Mouse (Mus musculus): Measurements from ENCODE around the gene Foxo4. TPM values are rescaled to one million over a fixed set of nuclear protein-coding genes. Genes with fewer than 3 reads are reported as not detected.
A peak's percentile ranks its signal among the peaks of the same experiment; 100 is the strongest.

The Foxo4 gene
- polyA plus RNA-seq (2015; fragmentation: Nextera tagmentation; extraction: Ambion mirVana) = 1.6 and 1.8 TPM in 2 replicates

GRCm38 (mm10) chrX:101253952-101254729, at the start of gene Foxo4:
Gene Foxo4 (plus strand): TSS chrX:101254528.
- WGBS = 20% methylated on average over 46 of the region's 47 CpGs
- no peaks in the 10 kb centered on the region for H3K4me1 ChIP-seq (ENCODE audit: control insufficient read depth, insufficient read depth, low read length)
- ATAC-seq = peak; percentile 95
- H3K4me2 ChIP-seq (ENCODE audit: low read depth, low read length) = peak within 1 kb of the TSS; percentile 65
- peak within 1 kb of the TSS; percentile 45 for H3K27ac ChIP-seq (ENCODE audit: low read length)
- H3K9me3 ChIP-seq (ENCODE audit: control insufficient read depth, low read length) = no peaks in the 10 kb centered on the region
- peak within 1 kb of the TSS; percentile 59 for H3K4me3 ChIP-seq (ENCODE audit: low read length)
- 0 out of 2 replicates have a peak, but pooled peaks cover 3% of the 10 kb centered on the region for H3K27me3 ChIP-seq (replicated peaks; ENCODE audit: control insufficient read depth, insufficient read depth, low read length)
- H3K36me3 ChIP-seq (ENCODE audit: control insufficient read depth, insufficient read depth, low read length) = no peaks in the 10 kb centered on the region
- peak within 1 kb of the TSS; percentile 73 for H3K9ac ChIP-seq (ENCODE audit: low read depth, low read length)

GRCm38 (mm10) chrX:101221834-101222795, 32.2 kb upstream of the Foxo4 start, which contains the start of gene Snx12:
Gene Snx12 (minus strand): TSS chrX:101222563.
- peak within 1 kb of the TSS; percentile 51 for H3K4me2 ChIP-seq (ENCODE audit: low read depth, low read length)
- ATAC-seq = peak; percentile 94
- no peaks in the 10 kb centered on the region for H3K4me1 ChIP-seq (ENCODE audit: control insufficient read depth, insufficient read depth, low read length)
- H3K36me3 ChIP-seq (ENCODE audit: control insufficient read depth, insufficient read depth, low read length) = no peaks in the 10 kb centered on the region
- H3K4me3 ChIP-seq (ENCODE audit: low read length) = peak within 1 kb of the TSS; percentile 57
- WGBS = 15% methylated on average over 55 of the region's 55 CpGs
- H3K9ac ChIP-seq (ENCODE audit: low read depth, low read length) = peak within 1 kb of the TSS; percentile 71
- no peaks in the 10 kb centered on the region for H3K27me3 ChIP-seq (replicated peaks; ENCODE audit: control insufficient read depth, insufficient read depth, low read length)
- no peaks in the 10 kb centered on the region for H3K9me3 ChIP-seq (ENCODE audit: control insufficient read depth, low read length)
- peak within 1 kb of the TSS; percentile 61 for H3K27ac ChIP-seq (ENCODE audit: low read length)

- ATAC-seq = no peak
- Histone ChIP-seq H3K9me3 (ENCODE audit: control insufficient read depth, low read length) (no peaks in the 10 kb centered on the region), H3K27ac (ENCODE audit: low read length) (peak overlapping the region; percentile 57), H3K4me2 (ENCODE audit: low read depth, low read length) (peak overlapping the region; percentile 51), H3K4me3 (ENCODE audit: low read length) (peak overlapping the region; percentile 57), H3K27me3 (replicated peaks; ENCODE audit: control insufficient read depth, insufficient read depth, low read length) (no peaks in the 10 kb centered on the region), H3K36me3 (ENCODE audit: control insufficient read depth, insufficient read depth, low read length) (no peaks in the 10 kb centered on the region), H3K4me1 (ENCODE audit: control insufficient read depth, insufficient read depth, low read length) (no peaks in the 10 kb centered on the region), H3K9ac (ENCODE audit: low read depth, low read length) (peak overlapping the region; percentile 54; the same call in 1 of the 2 replicates)
- 26% methylated on average over 7 of the region's 7 CpGs for WGBS
Measured at GRCm38 (mm10) chrX:101222796-101223162, 31.5 kb upstream of the Foxo4 start.

GRCm38 (mm10) chrX:101245011-101245410, 9.3 kb upstream of the Foxo4 start:
- no peak overlapping the region for H3K4me2 ChIP-seq (ENCODE audit: low read depth, low read length)
- no peak overlapping the region for H3K9ac ChIP-seq (ENCODE audit: low read depth, low read length)
- H3K9me3 ChIP-seq (ENCODE audit: control insufficient read depth, low read length) = no peaks in the 10 kb centered on the region
- ATAC-seq = no peak
- no peak overlapping the region for H3K4me3 ChIP-seq (ENCODE audit: low read length)
- H3K36me3 ChIP-seq (ENCODE audit: control insufficient read depth, insufficient read depth, low read length) = no peaks in the 10 kb centered on the region
- WGBS = 36% methylated on average over 1 of the region's 1 CpGs
- H3K27ac ChIP-seq (ENCODE audit: low read length) = no peak overlapping the region
- no peaks in the 10 kb centered on the region for H3K27me3 ChIP-seq (replicated peaks; ENCODE audit: control insufficient read depth, insufficient read depth, low read length)
- H3K4me1 ChIP-seq (ENCODE audit: control insufficient read depth, insufficient read depth, low read length) = no peaks in the 10 kb centered on the region

- Histone ChIP-seq H3K4me1 (ENCODE audit: control insufficient read depth, insufficient read depth, low read length) (no peaks in the 10 kb centered on the region), H3K36me3 (ENCODE audit: control insufficient read depth, insufficient read depth, low read length) (no peaks in the 10 kb centered on the region), H3K9me3 (ENCODE audit: control insufficient read depth, low read length) (no peaks in the 10 kb centered on the region), H3K27me3 (replicated peaks; ENCODE audit: control insufficient read depth, insufficient read depth, low read length) (0 out of 2 replicates have a peak, but pooled peaks cover 3% of the 10 kb centered on the region), H3K27ac (ENCODE audit: low read length) (peak overlapping the region; percentile 45), H3K4me3 (ENCODE audit: low read length) (peak overlapping the region; percentile 59), H3K9ac (ENCODE audit: low read depth, low read length) (peak overlapping the region; percentile 73), H3K4me2 (ENCODE audit: low read depth, low read length) (peak overlapping the region; percentile 65)
- WGBS = 7% methylated on average over 26 of the region's 26 CpGs
- peak; percentile 36 for ATAC-seq
Measured at GRCm38 (mm10) chrX:101254740-101255139, 412 bp downstream of the Foxo4 start.

GRCm38 (mm10) chrX:101256603-101257002, 2.3 kb downstream of the Foxo4 start:
- no peak for ATAC-seq
- 83% methylated on average over 13 of the region's 13 CpGs for whole genome bisulfite sequencing
- no peak overlapping the region for H3K4me3 ChIP-seq (ENCODE audit: low read length)
- no peak overlapping the region for H3K9ac ChIP-seq (ENCODE audit: low read depth, low read length)
- no peak overlapping the region for H3K4me2 ChIP-seq (ENCODE audit: low read depth, low read length)
- peaks cover 13% of the 10 kb centered on the region for H3K4me1 ChIP-seq (ENCODE audit: control insufficient read depth, insufficient read depth, low read length)
- H3K27me3 ChIP-seq (replicated peaks; ENCODE audit: control insufficient read depth, insufficient read depth, low read length) = 0 out of 2 replicates have a peak, but pooled peaks cover 3% of the 10 kb centered on the region
- no peaks in the 10 kb centered on the region for H3K9me3 ChIP-seq (ENCODE audit: control insufficient read depth, low read length)
- no peaks in the 10 kb centered on the region for H3K36me3 ChIP-seq (ENCODE audit: control insufficient read depth, insufficient read depth, low read length)
- H3K27ac ChIP-seq (ENCODE audit: low read length) = no peak overlapping the region

- H3K36me3 ChIP-seq (ENCODE audit: control insufficient read depth, insufficient read depth, low read length) = no peaks in the 10 kb centered on the region
- H3K4me1 ChIP-seq (ENCODE audit: control insufficient read depth, insufficient read depth, low read length) = peaks cover 13% of the 10 kb centered on the region
- H3K9ac ChIP-seq (ENCODE audit: low read depth, low read length) = no peak overlapping the region
- peak overlapping the region; percentile 45 for H3K27ac ChIP-seq (ENCODE audit: low read length)
- peak; percentile 66 for ATAC-seq
- H3K4me3 ChIP-seq (ENCODE audit: low read length) = no peak overlapping the region
- H3K4me2 ChIP-seq (ENCODE audit: low read depth, low read length) = 0 out of 2 replicates have a peak overlapping the region, but pooled peaks have one; percentile 6
- no peaks in the 10 kb centered on the region for H3K9me3 ChIP-seq (ENCODE audit: control insufficient read depth, low read length)
- H3K27me3 ChIP-seq (replicated peaks; ENCODE audit: control insufficient read depth, insufficient read depth, low read length) = 0 out of 2 replicates have a peak, but pooled peaks cover under 1% of the 10 kb centered on the region
- 31% methylated on average over 10 of the region's 13 CpGs for WGBS
Measured at GRCm38 (mm10) chrX:101260441-101261325, 6.4 kb downstream of the Foxo4 start.

GRCm38 (mm10) chrX:101263892-101264291, 9.6 kb downstream of the Foxo4 start, which contains the start of gene Gm614:
Gene Gm614 (minus strand): TSS chrX:101263992.
- ATAC-seq = no peak
- WGBS = 88% methylated on average over 1 of the region's 1 CpGs
- Histone ChIP-seq H3K27me3 (replicated peaks; ENCODE audit: control insufficient read depth, insufficient read depth, low read length) (no peaks in the 10 kb centered on the region), H3K4me3 (ENCODE audit: low read length) (no peak within 1 kb of the TSS), H3K4me1 (ENCODE audit: control insufficient read depth, insufficient read depth, low read length) (peaks cover 13% of the 10 kb centered on the region), H3K36me3 (ENCODE audit: control insufficient read depth, insufficient read depth, low read length) (no peaks in the 10 kb centered on the region), H3K9me3 (ENCODE audit: control insufficient read depth, low read length) (no peaks in the 10 kb centered on the region), H3K9ac (ENCODE audit: low read depth, low read length) (no peak within 1 kb of the TSS), H3K4me2 (ENCODE audit: low read depth, low read length) (no peak within 1 kb of the TSS), H3K27ac (ENCODE audit: low read length) (no peak within 1 kb of the TSS)
